21 mouse cellular contexts compared by ENCODE assay signal in genomic region chr10:9574135-9574534, GRCm38 (mm10).
"Had no signal": no experiment of that assay in that cellular context is flagged by ENCODE, and none has a peak within 500 bp of the region (broad histone marks: within the 10 kb centered on the region; RNA-seq: fewer than 3 reads in every experiment).

No protein-coding gene starts in this region.

- H3K4me1 ChIP-seq: liver, embryonic 12.5 days; liver, embryonic 15.5 days; neural tube, embryonic 12.5 days had no signal

- H3K9ac ChIP-seq: limb, embryonic 13.5 days; liver, embryonic 12.5 days; liver, embryonic 15.5 days; lung, embryonic 15.5 days; neural tube, embryonic 12.5 days; neural tube, embryonic 15.5 days had no signal

- H3K9me3 ChIP-seq: limb, embryonic 10.5 days; limb, embryonic 13.5 days; liver, embryonic 12.5 days; liver, embryonic 15.5 days; lung, embryonic 15.5 days; neural tube, embryonic 12.5 days; neural tube, embryonic 15.5 days had no signal

- ATAC-seq: liver, embryonic 12.5 days had no signal

- H3K27me3 ChIP-seq: limb, embryonic 13.5 days; liver, embryonic 12.5 days; liver, embryonic 15.5 days; lung, embryonic 15.5 days; neural tube, embryonic 12.5 days; neural tube, embryonic 15.5 days had no signal

- DNase-seq: kidney, adult 2 months; kidney, postnatal 25 days; layer of hippocampus, adult 9-11 months; liver; lung, postnatal 36 days; midbrain, embryonic 14.5 days; right cerebral cortex, adult 18-20 months; right cerebral cortex, postnatal 14 days; right cerebral cortex, postnatal 4 days; thymus, adult 18-20 months; thymus, postnatal 36 days had no signal

- H3K36me3 ChIP-seq: limb, embryonic 10.5 days; limb, embryonic 13.5 days; liver, embryonic 12.5 days; liver, embryonic 15.5 days; lung, embryonic 15.5 days; neural tube, embryonic 12.5 days; neural tube, embryonic 15.5 days had no signal

- H3K27ac ChIP-seq: kidney, postnatal 0 days; layer of hippocampus, adult 2 months; limb, embryonic 10.5 days; limb, embryonic 13.5 days; liver, embryonic 12.5 days; liver, embryonic 15.5 days; lung, embryonic 15.5 days; neural tube, embryonic 12.5 days; neural tube, embryonic 15.5 days had no signal

- H3K4me3 ChIP-seq: layer of hippocampus, adult 2 months; limb, embryonic 10.5 days; limb, embryonic 13.5 days; liver, embryonic 12.5 days; liver, embryonic 15.5 days; lung, embryonic 15.5 days; neural tube, embryonic 12.5 days; neural tube, embryonic 15.5 days had no signal

- H3K4me2 ChIP-seq: limb, embryonic 13.5 days; liver, embryonic 12.5 days; liver, embryonic 15.5 days; lung, embryonic 15.5 days; midbrain, embryonic 11.5 days; neural tube, embryonic 12.5 days; neural tube, embryonic 15.5 days had no signal
